Comparison of ENCODE assay signal across 8 mouse cellular contexts in genomic region chr9:108570207-108570896, GRCm38 (mm10). TPM values are rescaled to one million over a fixed set of nuclear protein-coding genes. Genes with fewer than 3 reads are reported as not detected.
A peak's percentile ranks its signal among the peaks of the same experiment; 100 is the strongest.
DNase-seq lines count a peak whose midpoint lies in the region; ATAC-seq and TF ChIP-seq lines count a peak whose summit lies in the region.

No protein-coding gene starts in this region.

- H3K4me2 ChIP-seq in liver, embryonic 13.5 days, result peak overlapping the region; percentile 100
- peak overlapping the region; percentile 100 for H3K4me2 ChIP-seq in stomach, postnatal 0 days (replicated peaks; ENCODE audit: low read depth)

- H3K27me3 ChIP-seq in kidney, adult 2 months (replicated peaks; ENCODE audit: control insufficient read depth, insufficient read depth, low read length), result no peaks in the 10 kb centered on the region
- H3K27me3 ChIP-seq in liver, embryonic 13.5 days, result no peaks in the 10 kb centered on the region
- no peaks in the 10 kb centered on the region for H3K27me3 ChIP-seq in stomach, postnatal 0 days (ENCODE audit: control insufficient read depth, insufficient read depth, low read length)

- H3K27ac ChIP-seq in kidney, adult 2 months (ENCODE audit: insufficient read depth, low read depth, low read length), result peak overlapping the region; percentile 35
- peak overlapping the region; percentile 73 for H3K27ac ChIP-seq in liver, embryonic 13.5 days
- H3K27ac ChIP-seq in stomach, postnatal 0 days (replicated peaks), result peak overlapping the region; percentile 45; the same call in 1 of the 2 replicates

- H3K4me1 ChIP-seq in kidney, adult 2 months (ENCODE audit: control insufficient read depth, insufficient read depth, low read length), result peaks cover 10% of the 10 kb centered on the region; the same call in 1 of the 2 replicates
- H3K4me1 ChIP-seq in liver, embryonic 13.5 days (replicated peaks), result peaks cover 52% of the 10 kb centered on the region
- peaks cover 5% of the 10 kb centered on the region for H3K4me1 ChIP-seq in stomach, postnatal 0 days (replicated peaks; ENCODE audit: control insufficient read depth, insufficient read depth)

- peak overlapping the region; percentile 90 for H3K4me3 ChIP-seq in kidney, adult 2 months (ENCODE audit: insufficient read depth, low read depth, low read length)
- H3K4me3 ChIP-seq in liver, embryonic 13.5 days (replicated peaks), result peak overlapping the region; percentile 84
- H3K4me3 ChIP-seq in stomach, postnatal 0 days (ENCODE audit: low read depth, low read length), result peak overlapping the region; percentile 68

- WGBS in kidney, adult 2 months, result under 1% methylated on average over 40 of the region's 40 CpGs
- WGBS in liver, embryonic 13.5 days (ENCODE audit: insufficient replicate concordance), result under 1% methylated on average over 40 of the region's 40 CpGs
- WGBS in stomach, postnatal 0 days, result 1% methylated on average over 40 of the region's 40 CpGs

- no peaks in the 10 kb centered on the region for H3K9me3 ChIP-seq in liver, embryonic 13.5 days (replicated peaks)
- H3K9me3 ChIP-seq in stomach, postnatal 0 days (ENCODE audit: control insufficient read depth, low read length), result no peaks in the 10 kb centered on the region

- peak; percentile 10 for ATAC-seq in liver, embryonic 13.5 days (ENCODE audit: low read depth)
- 0 out of 2 replicates have a peak, but pooled peaks have one; percentile 0 for ATAC-seq in stomach, postnatal 0 days (ENCODE audit: low FRiP score, low TSS enrichment)

- TF ChIP-seq POLR2A in kidney, adult 2 months (IDR thresholded peaks at IDR 0.05; ENCODE audit: low read depth, low read length), result peak; percentile 14

- peak; percentile 89 for DNase-seq in 3T3-L1 (ENCODE audit: low read depth, low spot score)
- DNase-seq in ZHBTc4 (ENCODE audit: low read depth, low spot score), result peak; percentile 94
- peak; percentile 91 for DNase-seq in embryo, embryonic 11 days
- DNase-seq in heart, adult 18-20 months, result peak; percentile 74 to 89
- peak; percentile 88 for DNase-seq in kidney, adult 2 months
- DNase-seq in liver, embryonic 13.5 days, result peak; percentile 68
- peak; percentile 73 to 85 for DNase-seq in natural killer cell, adult 2 months (ENCODE audit: low spot score in 2 of 2)
- DNase-seq in stomach, postnatal 0 days (ENCODE audit: low spot score), result peak; percentile 88

- H3K36me3 ChIP-seq in kidney, adult 2 months (ENCODE audit: control insufficient read depth, insufficient read depth, low read length), result no peaks in the 10 kb centered on the region
- H3K36me3 ChIP-seq in liver, embryonic 13.5 days, result peaks cover 49% of the 10 kb centered on the region
- peaks cover 19% of the 10 kb centered on the region for H3K36me3 ChIP-seq in stomach, postnatal 0 days (ENCODE audit: control insufficient read depth, insufficient read depth, low read length)

- H3K9ac ChIP-seq in liver, embryonic 13.5 days, result peak overlapping the region; percentile 85
- H3K9ac ChIP-seq in stomach, postnatal 0 days (ENCODE audit: low read length), result peak overlapping the region; percentile 64

- no peak for TF ChIP-seq EP300 in stomach, postnatal 0 days (optimal IDR thresholded peaks at IDR 0.05)

- TF ChIP-seq CTCF in kidney, adult 2 months (conservative IDR thresholded peaks at IDR 0.05; ENCODE audit: insufficient read depth, insufficient read length, low read depth, low read length), result peak; percentile 80
- TF ChIP-seq CTCF in stomach, postnatal 0 days (IDR thresholded peaks at IDR 0.05; ENCODE audit: low read depth), result peak; percentile 80

RNA-seq across cellular contexts. Expression of gene Dalrd3, which starts 0.7 kb away (rescaled TPM):
- 10 to 100 TPM; 21.3 to 21.9 TPM for total RNA-seq in heart, adult 18-20 months (2021)
- 220 and 295 TPM in 2 replicates for polyA plus RNA-seq in kidney, adult 2 months (2012; rRNA removed)
- 40.5 and 43.2 TPM in 2 replicates for polyA plus RNA-seq in liver, embryonic 13.5 days (2015; fragmentation: Nextera tagmentation; extraction: Ambion mirVana)
- polyA plus RNA-seq in stomach, postnatal 0 days (2015; fragmentation: Nextera tagmentation; extraction: Ambion mirVana), result 44.9 and 50.5 TPM in 2 replicates

RNA-seq across cellular contexts. Expression of gene Ndufaf3, which starts 3.1 kb away (rescaled TPM):
- total RNA-seq in heart, adult 18-20 months (2021), result 10 to 100 TPM; 67.0 to 72.6 TPM
- polyA plus RNA-seq in kidney, adult 2 months (2012; rRNA removed), result 64.7 and 74.3 TPM in 2 replicates
- polyA plus RNA-seq in liver, embryonic 13.5 days (2015; fragmentation: Nextera tagmentation; extraction: Ambion mirVana), result 27.5 and 35.5 TPM in 2 replicates
- polyA plus RNA-seq in stomach, postnatal 0 days (2015; fragmentation: Nextera tagmentation; extraction: Ambion mirVana), result 40.4 and 42.4 TPM in 2 replicates

RNA-seq across cellular contexts. Expression of gene Wdr6, which starts 8.2 kb away (rescaled TPM):
- total RNA-seq in heart, adult 18-20 months (2021), result 10 to 100 TPM; 10.9 to 12.6 TPM
- polyA plus RNA-seq in kidney, adult 2 months (2012; rRNA removed), result 31.0 and 34.4 TPM in 2 replicates
- polyA plus RNA-seq in liver, embryonic 13.5 days (2015; fragmentation: Nextera tagmentation; extraction: Ambion mirVana), result 16.4 and 18.3 TPM in 2 replicates
- 23.2 and 25.5 TPM in 2 replicates for polyA plus RNA-seq in stomach, postnatal 0 days (2015; fragmentation: Nextera tagmentation; extraction: Ambion mirVana)

RNA-seq across cellular contexts. Expression of gene Impdh2, which starts 10.3 kb away (rescaled TPM):
- 10 to 100 TPM; 48.3 to 49.7 TPM for total RNA-seq in heart, adult 18-20 months (2021)
- polyA plus RNA-seq in kidney, adult 2 months (2012; rRNA removed), result 52.3 and 60.0 TPM in 2 replicates
- polyA plus RNA-seq in liver, embryonic 13.5 days (2015; fragmentation: Nextera tagmentation; extraction: Ambion mirVana), result 153 and 166 TPM in 2 replicates
- polyA plus RNA-seq in stomach, postnatal 0 days (2015; fragmentation: Nextera tagmentation; extraction: Ambion mirVana), result 67.1 and 70.6 TPM in 2 replicates

RNA-seq across cellular contexts. Expression of gene P4htm, which starts 27.1 kb away (rescaled TPM):
- 10 to 100 TPM; 12.6 to 14.0 TPM for total RNA-seq in heart, adult 18-20 months (2021)
- polyA plus RNA-seq in kidney, adult 2 months (2012; rRNA removed), result 5.3 and 5.8 TPM in 2 replicates
- polyA plus RNA-seq in liver, embryonic 13.5 days (2015; fragmentation: Nextera tagmentation; extraction: Ambion mirVana), result 0.61 and 0.70 TPM in 2 replicates
- polyA plus RNA-seq in stomach, postnatal 0 days (2015; fragmentation: Nextera tagmentation; extraction: Ambion mirVana), result 3.7 and 4.4 TPM in 2 replicates

Comparison
In these comparisons a context has a peak if more than half of its experiments do, and no peak if none do; other contexts are left out.
1. Peak in every context shown above with its lines: DNase-seq, ATAC-seq, H3K4me3 ChIP-seq and H3K27ac ChIP-seq.